Comparison of ENCODE assay signal across 21 mouse cellular contexts in genomic region chr11:80313944-80314343, GRCm38 (mm10). TPM values are rescaled to one million over a fixed set of nuclear protein-coding genes. Genes with fewer than 3 reads are reported as not detected.
DNase-seq lines count a peak whose midpoint lies in the region; ATAC-seq and TF ChIP-seq lines count a peak whose summit lies in the region.
"Had no signal": no experiment of that assay in that cellular context is flagged by ENCODE, and none has a peak within 500 bp of the region (broad histone marks: within the 10 kb centered on the region; RNA-seq: fewer than 3 reads in every experiment).

No protein-coding gene starts in this region.

- H3K9ac ChIP-seq in forebrain, postnatal 0 days: no peak overlapping the region
- H3K9ac ChIP-seq in hindbrain, embryonic 11.5 days (ENCODE audit: low read depth, low read length): no peak overlapping the region
- H3K9ac ChIP-seq in hindbrain, embryonic 16.5 days (ENCODE audit: low read depth, low read length): no peak overlapping the region
- H3K9ac ChIP-seq in midbrain, embryonic 13.5 days (replicated peaks): no peak overlapping the region
- no peak overlapping the region for H3K9ac ChIP-seq in midbrain, embryonic 11.5 days (ENCODE audit: low read length)
- no peak overlapping the region for H3K9ac ChIP-seq in forebrain, embryonic 15.5 days (replicated peaks)
- H3K9ac ChIP-seq in kidney, embryonic 16.5 days (replicated peaks; ENCODE audit: low read length): no peak overlapping the region
- H3K9ac ChIP-seq: embryonic facial prominence, embryonic 12.5 days; heart, embryonic 13.5 days; intestine, embryonic 15.5 days had no signal

- no peak for TF ChIP-seq CTCF in forebrain, postnatal 0 days (IDR thresholded peaks at IDR 0.05; ENCODE audit: low read depth)

- peaks cover 27% of the 10 kb centered on the region for H3K27me3 ChIP-seq in forebrain, embryonic 10.5 days (ENCODE audit: poor library complexity, severe bottlenecking)
- no peaks in the 10 kb centered on the region for H3K27me3 ChIP-seq in forebrain, postnatal 0 days (ENCODE audit: insufficient read depth, low read length)
- H3K27me3 ChIP-seq in hindbrain, embryonic 11.5 days (ENCODE audit: control insufficient read depth, insufficient read depth, low read length): no peaks in the 10 kb centered on the region
- no peaks in the 10 kb centered on the region for H3K27me3 ChIP-seq in hindbrain, embryonic 16.5 days (replicated peaks; ENCODE audit: control insufficient read depth, insufficient read depth, low read length)
- H3K27me3 ChIP-seq in midbrain, embryonic 13.5 days: no peaks in the 10 kb centered on the region
- H3K27me3 ChIP-seq in midbrain, embryonic 11.5 days (ENCODE audit: control insufficient read depth, insufficient read depth, low read length): no peaks in the 10 kb centered on the region
- H3K27me3 ChIP-seq in forebrain, embryonic 15.5 days: no peaks in the 10 kb centered on the region
- no peaks in the 10 kb centered on the region for H3K27me3 ChIP-seq in kidney, embryonic 16.5 days (ENCODE audit: insufficient read depth, low read length)
- H3K27me3 ChIP-seq: embryonic facial prominence, embryonic 12.5 days; intestine, embryonic 15.5 days had no signal

- H3K4me2 ChIP-seq in forebrain, postnatal 0 days (ENCODE audit: low read depth): no peak overlapping the region
- no peak overlapping the region for H3K4me2 ChIP-seq in hindbrain, embryonic 11.5 days (replicated peaks; ENCODE audit: low read depth, low read length)
- H3K4me2 ChIP-seq in hindbrain, embryonic 16.5 days (ENCODE audit: low read length): no peak overlapping the region
- no peak overlapping the region for H3K4me2 ChIP-seq in midbrain, embryonic 13.5 days (replicated peaks)
- H3K4me2 ChIP-seq in midbrain, embryonic 11.5 days: no peak overlapping the region
- no peak overlapping the region for H3K4me2 ChIP-seq in forebrain, embryonic 15.5 days (replicated peaks)
- no peak overlapping the region for H3K4me2 ChIP-seq in kidney, embryonic 16.5 days (replicated peaks; ENCODE audit: low read depth, low read length)
- H3K4me2 ChIP-seq: embryonic facial prominence, embryonic 12.5 days; heart, embryonic 13.5 days; intestine, embryonic 15.5 days had no signal

- 83% methylated on average over 4 of the region's 4 CpGs for WGBS in forebrain, embryonic 10.5 days
- 73% methylated on average over 4 of the region's 4 CpGs for WGBS in forebrain, postnatal 0 days
- 69% methylated on average over 4 of the region's 4 CpGs for WGBS in hindbrain, embryonic 11.5 days
- 78% methylated on average over 4 of the region's 4 CpGs for WGBS in hindbrain, embryonic 16.5 days
- 75% methylated on average over 4 of the region's 4 CpGs for WGBS in midbrain, embryonic 13.5 days
- 72% methylated on average over 4 of the region's 4 CpGs for whole genome bisulfite sequencing in midbrain, embryonic 11.5 days
- WGBS in forebrain, embryonic 15.5 days: 77% methylated on average over 4 of the region's 4 CpGs
- WGBS in kidney, embryonic 16.5 days: 71% methylated on average over 4 of the region's 4 CpGs

- no peaks in the 10 kb centered on the region for H3K9me3 ChIP-seq in forebrain, embryonic 10.5 days
- no peaks in the 10 kb centered on the region for H3K9me3 ChIP-seq in forebrain, postnatal 0 days (ENCODE audit: low read length)
- H3K9me3 ChIP-seq in hindbrain, embryonic 11.5 days (ENCODE audit: control insufficient read depth, low read length): no peaks in the 10 kb centered on the region
- H3K9me3 ChIP-seq in hindbrain, embryonic 16.5 days (ENCODE audit: control insufficient read depth, low read length): no peaks in the 10 kb centered on the region
- no peaks in the 10 kb centered on the region for H3K9me3 ChIP-seq in midbrain, embryonic 13.5 days
- H3K9me3 ChIP-seq in midbrain, embryonic 11.5 days (ENCODE audit: control insufficient read depth, low read length): no peaks in the 10 kb centered on the region
- no peaks in the 10 kb centered on the region for H3K9me3 ChIP-seq in forebrain, embryonic 15.5 days
- no peaks in the 10 kb centered on the region for H3K9me3 ChIP-seq in kidney, embryonic 16.5 days (ENCODE audit: low read length)
- H3K9me3 ChIP-seq: embryonic facial prominence, embryonic 12.5 days; G1E; heart, embryonic 13.5 days; intestine, embryonic 15.5 days had no signal

- no peaks in the 10 kb centered on the region for H3K36me3 ChIP-seq in forebrain, embryonic 10.5 days (replicated peaks)
- no peaks in the 10 kb centered on the region for H3K36me3 ChIP-seq in forebrain, postnatal 0 days (ENCODE audit: insufficient read depth)
- no peaks in the 10 kb centered on the region for H3K36me3 ChIP-seq in hindbrain, embryonic 11.5 days (ENCODE audit: control insufficient read depth, insufficient read depth, low read length)
- H3K36me3 ChIP-seq in hindbrain, embryonic 16.5 days (ENCODE audit: control insufficient read depth, insufficient read depth, low read length): no peaks in the 10 kb centered on the region
- no peaks in the 10 kb centered on the region for H3K36me3 ChIP-seq in midbrain, embryonic 13.5 days
- no peaks in the 10 kb centered on the region for H3K36me3 ChIP-seq in midbrain, embryonic 11.5 days (ENCODE audit: control insufficient read depth, insufficient read depth, low read length)
- no peaks in the 10 kb centered on the region for H3K36me3 ChIP-seq in forebrain, embryonic 15.5 days
- H3K36me3 ChIP-seq in kidney, embryonic 16.5 days (ENCODE audit: insufficient read depth, low read length): no peaks in the 10 kb centered on the region
- H3K36me3 ChIP-seq: embryonic facial prominence, embryonic 12.5 days; G1E; heart, embryonic 13.5 days; intestine, embryonic 15.5 days had no signal

- H3K27ac ChIP-seq in forebrain, embryonic 10.5 days: peak overlapping the region; percentile 44; the same call in 1 of the 2 replicates
- H3K27ac ChIP-seq in forebrain, postnatal 0 days (ENCODE audit: low read depth, low read length): no peak overlapping the region
- 0 out of 2 replicates have a peak overlapping the region, but pooled peaks have one; percentile 93 for H3K27ac ChIP-seq in hindbrain, embryonic 11.5 days (ENCODE audit: low read depth, low read length)
- H3K27ac ChIP-seq in hindbrain, embryonic 16.5 days (ENCODE audit: low read depth, low read length): no peak overlapping the region
- 0 out of 2 replicates have a peak overlapping the region, but pooled peaks have one; percentile 82 for H3K27ac ChIP-seq in midbrain, embryonic 13.5 days
- no peak overlapping the region for H3K27ac ChIP-seq in midbrain, embryonic 11.5 days (ENCODE audit: low read depth, low read length)
- H3K27ac ChIP-seq in forebrain, embryonic 15.5 days (replicated peaks): 0 out of 2 replicates have a peak overlapping the region, but pooled peaks have one; percentile 82
- no peak overlapping the region for H3K27ac ChIP-seq in kidney, embryonic 16.5 days (ENCODE audit: low read length)
- H3K27ac ChIP-seq: embryonic facial prominence, embryonic 12.5 days; heart, embryonic 13.5 days; intestine, embryonic 15.5 days had no signal

- no peak for ATAC-seq in forebrain, postnatal 0 days
- no peak for ATAC-seq in hindbrain, embryonic 11.5 days (ENCODE audit: low FRiP score)
- ATAC-seq in hindbrain, embryonic 16.5 days: no peak
- no peak for ATAC-seq in midbrain, embryonic 13.5 days
- no peak for ATAC-seq in midbrain, embryonic 11.5 days (ENCODE audit: low FRiP score)
- no peak for ATAC-seq in forebrain, embryonic 15.5 days (replicated peaks)
- no peak for ATAC-seq in kidney, embryonic 16.5 days (ENCODE audit: low FRiP score, low TSS enrichment)
- ATAC-seq: CD4-positive, CD25-positive, alpha-beta regulatory T cell, adult 4 months; intestine, embryonic 15.5 days had no signal

- H3K4me3 ChIP-seq in forebrain, embryonic 10.5 days: no peak overlapping the region
- no peak overlapping the region for H3K4me3 ChIP-seq in forebrain, postnatal 0 days (ENCODE audit: low read depth, low read length)
- no peak overlapping the region for H3K4me3 ChIP-seq in hindbrain, embryonic 11.5 days (ENCODE audit: low read depth, low read length)
- H3K4me3 ChIP-seq in hindbrain, embryonic 16.5 days (ENCODE audit: low read length): no peak overlapping the region
- H3K4me3 ChIP-seq in midbrain, embryonic 13.5 days (replicated peaks): no peak overlapping the region
- no peak overlapping the region for H3K4me3 ChIP-seq in midbrain, embryonic 11.5 days (ENCODE audit: low read depth, low read length)
- no peak overlapping the region for H3K4me3 ChIP-seq in forebrain, embryonic 15.5 days
- H3K4me3 ChIP-seq in kidney, embryonic 16.5 days (ENCODE audit: low read length): no peak overlapping the region
- H3K4me3 ChIP-seq: embryonic facial prominence, embryonic 12.5 days; heart, embryonic 13.5 days; intestine, embryonic 15.5 days had no signal

- no peak for DNase-seq in forebrain, embryonic 10.5 days (ENCODE audit: extremely low spot score, low spot score)
- no peak for DNase-seq in forebrain, postnatal 0 days
- no peak for DNase-seq in hindbrain, embryonic 11.5 days (ENCODE audit: low spot score)
- DNase-seq in midbrain, embryonic 11.5 days (ENCODE audit: low spot score, missing footprints): no peak
- DNase-seq: adrenal gland, postnatal 10 days; B cell, adult 2 months; cerebellum, adult 11-12 months; cerebellum, adult 9-10 months; cerebellum, postnatal 25 days; gastrocnemius, postnatal 36 days; heart, adult 11 months; heart, postnatal 36 days had no signal

- H3K4me1 ChIP-seq in forebrain, embryonic 10.5 days: peaks cover 76% of the 10 kb centered on the region
- H3K4me1 ChIP-seq in forebrain, postnatal 0 days (ENCODE audit: insufficient read depth): no peaks in the 10 kb centered on the region
- H3K4me1 ChIP-seq in hindbrain, embryonic 11.5 days (replicated peaks; ENCODE audit: control insufficient read depth, insufficient read depth, low read length): peaks cover 23% of the 10 kb centered on the region
- peaks cover 20% of the 10 kb centered on the region for H3K4me1 ChIP-seq in hindbrain, embryonic 16.5 days (ENCODE audit: control insufficient read depth, insufficient read depth, low read depth, low read length)
- H3K4me1 ChIP-seq in midbrain, embryonic 13.5 days (replicated peaks): peaks cover 87% of the 10 kb centered on the region
- H3K4me1 ChIP-seq in midbrain, embryonic 11.5 days (ENCODE audit: control insufficient read depth, insufficient read depth, low read length): peaks cover 44% of the 10 kb centered on the region
- H3K4me1 ChIP-seq in forebrain, embryonic 15.5 days: peaks cover 58% of the 10 kb centered on the region
- H3K4me1 ChIP-seq in kidney, embryonic 16.5 days (ENCODE audit: insufficient read depth, low read length): no peaks in the 10 kb centered on the region
- H3K4me1 ChIP-seq: embryonic facial prominence, embryonic 12.5 days; heart, embryonic 13.5 days; intestine, embryonic 15.5 days had no signal

RNA-seq across cellular contexts. Expression of gene Rhbdl3, which starts 13.2 kb away (rescaled TPM):
- polyA plus RNA-seq in forebrain, embryonic 10.5 days (2016; fragmentation: Nextera tagmentation; extraction: Ambion mirVana): 3.1 and 3.6 TPM in 2 replicates
- total RNA-seq in forebrain, postnatal 0 days (2014; rRNA removed): 3.8 and 6.7 TPM in 2 replicates
- polyA plus RNA-seq in forebrain, postnatal 0 days (2015; fragmentation: Nextera tagmentation; extraction: Ambion mirVana): 2.5 and 2.8 TPM in 2 replicates
- 13.4 and 16.4 TPM in 2 replicates for polyA plus RNA-seq in hindbrain, embryonic 11.5 days (2014; fragmentation: Nextera tagmentation; extraction: Ambion mirVana)
- polyA plus RNA-seq in hindbrain, embryonic 16.5 days (2015; fragmentation: Nextera tagmentation; extraction: Ambion mirVana): 4.2 and 4.7 TPM in 2 replicates
- 15.3 and 28.0 TPM in 2 replicates for polyA plus RNA-seq in midbrain, embryonic 13.5 days (2015; fragmentation: Nextera tagmentation; extraction: Ambion mirVana)
- polyA plus RNA-seq in midbrain, embryonic 11.5 days (2014; fragmentation: Nextera tagmentation; extraction: Ambion mirVana): 14.9 and 15.2 TPM in 2 replicates
- polyA plus RNA-seq in forebrain, embryonic 15.5 days (2015; fragmentation: Nextera tagmentation; extraction: Ambion mirVana): 20.4 and 23.3 TPM in 2 replicates
- 2.4 TPM in 2 replicates for polyA plus RNA-seq in kidney, embryonic 16.5 days (2015; fragmentation: Nextera tagmentation; extraction: Ambion mirVana)

Comparison
In these comparisons a context has a peak if more than half of its experiments do, and no peak if none do; other contexts are left out.
1. H3K27ac ChIP-seq: peak in forebrain, embryonic 10.5 days (single experiment), hindbrain, embryonic 11.5 days (single experiment), midbrain, embryonic 13.5 days (single experiment) and forebrain, embryonic 15.5 days (single experiment); none in forebrain, postnatal 0 days (single experiment), hindbrain, embryonic 16.5 days (single experiment), midbrain, embryonic 11.5 days (single experiment) and kidney, embryonic 16.5 days (single experiment).